In the genomic region with DNA sequence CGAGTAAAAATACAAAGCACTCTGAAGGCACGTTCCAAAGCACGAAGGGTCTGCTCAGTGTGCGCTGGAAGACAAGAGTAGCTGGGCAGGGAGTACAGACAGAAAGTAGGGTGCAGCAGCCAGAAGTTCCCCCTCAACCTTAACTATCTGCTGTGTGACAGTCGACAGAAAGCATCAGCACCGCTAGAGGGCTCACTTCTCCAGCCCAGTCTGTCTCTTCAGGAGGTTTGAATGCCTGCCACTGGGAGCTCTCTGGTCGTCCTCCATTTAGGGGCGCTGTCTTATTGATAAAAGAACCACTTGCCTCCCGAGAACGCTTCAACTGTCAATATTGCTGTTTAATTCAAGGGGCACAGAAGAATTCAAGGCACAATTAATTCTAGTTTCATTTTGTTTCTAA, we compare ENCODE assay signal across 1 mouse cellular context.
TF ChIP-seq lines count a peak whose summit lies in the region.

No protein-coding gene starts in this region.

TF ChIP-seq in CH12.LX, 34 proteins besides CTCF, POLR2A, EP300 and RAD21:
- no peak for TF ChIP-seq CHD1 (IDR thresholded peaks at IDR 0.05; ENCODE audit: low read depth, low read length)
- no peak for TF ChIP-seq PAX5 (IDR thresholded peaks at IDR 0.05; ENCODE audit: low read length)
- TF ChIP-seq GABPA (IDR thresholded peaks at IDR 0.05; ENCODE audit: insufficient replicate concordance, low read depth, low read length) = no peak
- TF ChIP-seq TBP (conservative IDR thresholded peaks at IDR 0.05; ENCODE audit: low read depth, low read length) = no peak
- TF ChIP-seq SMC3 (IDR thresholded peaks at IDR 0.05; ENCODE audit: low read depth, low read length) = peak; percentile 88
- no peak; the same call in 1 of the 2 replicates for TF ChIP-seq JUND (conservative IDR thresholded peaks at IDR 0.05; ENCODE audit: low read depth, low read length)
- TF ChIP-seq UBTF (IDR thresholded peaks at IDR 0.05; ENCODE audit: low read depth, low read length) = 0 out of 2 replicates have a peak, but pooled peaks have one; percentile 45
- TF ChIP-seq KAT2A (IDR thresholded peaks at IDR 0.05; ENCODE audit: insufficient replicate concordance, low read length) = no peak
- TF ChIP-seq MAFK (IDR thresholded peaks at IDR 0.05; ENCODE audit: insufficient replicate concordance, low read length) = no peak
- TF ChIP-seq RCOR1 (conservative IDR thresholded peaks at IDR 0.05; ENCODE audit: low read depth, low read length) = no peak
- no peak for TF ChIP-seq MAX (IDR thresholded peaks at IDR 0.05; ENCODE audit: low read length)
- TF ChIP-seq JUN (IDR thresholded peaks at IDR 0.05; ENCODE audit: insufficient read depth, low read depth, low read length) = no peak
- no peak for TF ChIP-seq USF2 (conservative IDR thresholded peaks at IDR 0.05; ENCODE audit: low read depth, low read length)
- peak; percentile 46; the same call in 1 of the 2 replicates for TF ChIP-seq TCF12 (IDR thresholded peaks at IDR 0.05; ENCODE audit: low read depth, low read length)
- TF ChIP-seq MEF2A (IDR thresholded peaks at IDR 0.05; ENCODE audit: borderline replicate concordance, low read depth, low read length) = no peak
- peak; percentile 48 for TF ChIP-seq HCFC1 (IDR thresholded peaks at IDR 0.05; ENCODE audit: low read depth, low read length)
- TF ChIP-seq NELFE (IDR thresholded peaks at IDR 0.05; ENCODE audit: low read depth, low read length) = peak; percentile 57; the same call in 1 of the 2 replicates
- no peak for TF ChIP-seq ZKSCAN1 (IDR thresholded peaks at IDR 0.05; ENCODE audit: borderline replicate concordance, low read depth, low read length)
- peak; percentile 57 for TF ChIP-seq SIN3A (IDR thresholded peaks at IDR 0.05; ENCODE audit: low read length)
- TF ChIP-seq NRF1 (IDR thresholded peaks at IDR 0.05; ENCODE audit: low read depth, low read length) = no peak
- TF ChIP-seq E2F4 (IDR thresholded peaks at IDR 0.05; ENCODE audit: insufficient replicate concordance, low read depth, low read length) = no peak
- TF ChIP-seq CHD2 (IDR thresholded peaks at IDR 0.05; ENCODE audit: low read length) = no peak
- TF ChIP-seq ELF1 (IDR thresholded peaks at IDR 0.05; ENCODE audit: low read depth, low read length) = no peak
- peak; percentile 35; the same call in 1 of the 2 replicates for TF ChIP-seq ZNF384 (IDR thresholded peaks at IDR 0.05; ENCODE audit: low read depth, low read length)
- peak; percentile 56; the same call in 1 of the 2 replicates for TF ChIP-seq IRF4 (IDR thresholded peaks at IDR 0.05; ENCODE audit: low read depth, low read length)
- TF ChIP-seq ETS1 (conservative IDR thresholded peaks at IDR 0.05; ENCODE audit: low read depth, low read length) = no peak
- TF ChIP-seq MAZ (IDR thresholded peaks at IDR 0.05; ENCODE audit: low read depth, low read length) = no peak
- TF ChIP-seq USF1 (IDR thresholded peaks at IDR 0.05; ENCODE audit: low read depth, low read length) = no peak
- peak; percentile 40; the same call in 1 of the 2 replicates for TF ChIP-seq MYC (IDR thresholded peaks at IDR 0.05; ENCODE audit: low read depth, low read length)
- TF ChIP-seq BHLHE40 (IDR thresholded peaks at IDR 0.05; ENCODE audit: low read depth, low read length) = 0 out of 2 replicates have a peak, but pooled peaks have one; percentile 7
- TF ChIP-seq MXI1 (IDR thresholded peaks at IDR 0.05; ENCODE audit: low read depth, low read length) = no peak
- no peak for TF ChIP-seq POLR2AphosphoS2 (IDR thresholded peaks at IDR 0.05; ENCODE audit: low read depth, low read length)
- peak; percentile 14; the same call in 1 of the 2 replicates for TF ChIP-seq ZC3H11A (IDR thresholded peaks at IDR 0.05; ENCODE audit: low read depth, low read length)
